Mouse (Mus musculus) right cerebral cortex, postnatal 25 days (tissue): Measurements from ENCODE around the gene Prdm11.
A peak's percentile ranks its signal among the peaks of the same experiment; 100 is the strongest.

Source experiments
- DNase-seq: peaks from one replicate; pipeline ENCODE4 v3.0.0; 2022

The Prdm11 gene

DNA sequence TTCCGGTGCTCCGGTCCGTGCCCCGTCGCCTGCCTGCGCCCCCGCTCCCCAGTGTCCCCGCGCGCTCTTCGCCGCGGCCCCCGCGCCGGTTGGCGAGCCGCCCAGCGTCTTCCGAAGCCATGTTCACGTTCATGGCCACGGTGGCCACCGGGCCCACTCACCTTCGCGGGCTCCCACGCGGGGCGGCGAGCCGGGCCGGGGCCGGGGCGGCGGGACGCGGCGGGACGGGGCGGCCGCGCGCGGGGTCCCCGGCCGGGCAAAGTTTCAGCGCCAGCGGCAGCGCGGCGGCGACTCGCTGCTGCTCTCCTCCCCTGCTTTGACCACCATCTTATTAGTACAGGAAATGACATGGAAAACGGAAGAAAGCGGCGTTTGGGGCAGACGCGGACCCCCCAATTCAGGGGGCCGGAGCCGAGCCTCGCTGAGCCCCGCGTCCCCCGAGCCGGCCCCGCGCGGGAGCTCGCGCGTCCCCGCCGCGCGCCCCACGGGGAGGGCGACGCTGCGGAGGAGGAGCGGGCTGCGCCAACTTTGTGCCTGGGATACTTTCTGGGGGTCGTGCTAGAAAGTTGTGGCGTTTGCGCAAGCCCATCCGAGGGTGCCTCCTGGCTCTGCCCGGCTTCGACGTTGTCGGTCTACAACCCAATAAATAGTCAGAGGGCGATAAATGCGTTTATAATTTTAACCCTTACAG lies at the start of gene Prdm11:
TSS of gene Prdm11 (minus strand) at position 350 of the 691 bp plus-strand sequence.
- DNase-seq = no peak

DNA sequence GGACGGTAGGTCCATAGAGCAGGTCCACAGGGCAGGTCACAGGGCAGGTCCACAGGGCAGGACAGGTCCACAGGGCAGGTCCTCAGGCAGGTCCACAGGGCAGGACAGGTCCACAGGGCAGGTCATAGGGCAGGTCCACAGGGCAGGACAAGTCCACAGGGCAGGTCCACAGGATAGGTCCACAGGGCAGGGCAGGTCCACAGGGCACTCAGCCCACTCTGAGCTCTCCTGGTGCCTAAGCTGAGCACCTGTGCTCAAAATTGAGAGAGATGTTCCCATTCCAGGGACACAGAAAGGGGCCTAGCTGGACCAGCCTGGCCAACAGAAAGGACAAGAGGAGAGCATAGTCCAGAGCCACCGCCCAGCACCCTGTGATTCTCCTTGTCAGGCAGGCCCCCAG lies 46.4 kb upstream of the Prdm11 start:
- no peak for DNase-seq

DNA sequence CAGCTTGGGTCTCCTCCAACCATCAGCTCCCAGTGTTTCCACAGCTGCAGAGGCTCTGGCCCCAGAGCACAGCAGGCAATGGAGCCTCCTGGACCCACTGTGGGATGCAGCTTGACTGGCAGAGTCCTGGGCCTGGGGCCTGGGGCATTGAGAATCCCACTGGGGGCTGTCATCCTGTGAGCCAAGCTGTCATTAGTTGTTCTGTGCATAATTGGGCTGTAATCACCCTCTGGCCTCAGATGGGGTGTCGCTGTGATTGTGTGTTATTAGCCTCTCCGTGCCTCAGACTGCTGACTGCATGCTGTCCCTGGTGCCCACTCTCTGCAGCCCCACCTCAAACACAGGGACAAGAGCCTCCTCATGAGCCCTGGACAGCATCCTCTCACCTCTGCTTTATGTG lies 45.7 kb upstream of the Prdm11 start:
- DNase-seq = no peak

DNA sequence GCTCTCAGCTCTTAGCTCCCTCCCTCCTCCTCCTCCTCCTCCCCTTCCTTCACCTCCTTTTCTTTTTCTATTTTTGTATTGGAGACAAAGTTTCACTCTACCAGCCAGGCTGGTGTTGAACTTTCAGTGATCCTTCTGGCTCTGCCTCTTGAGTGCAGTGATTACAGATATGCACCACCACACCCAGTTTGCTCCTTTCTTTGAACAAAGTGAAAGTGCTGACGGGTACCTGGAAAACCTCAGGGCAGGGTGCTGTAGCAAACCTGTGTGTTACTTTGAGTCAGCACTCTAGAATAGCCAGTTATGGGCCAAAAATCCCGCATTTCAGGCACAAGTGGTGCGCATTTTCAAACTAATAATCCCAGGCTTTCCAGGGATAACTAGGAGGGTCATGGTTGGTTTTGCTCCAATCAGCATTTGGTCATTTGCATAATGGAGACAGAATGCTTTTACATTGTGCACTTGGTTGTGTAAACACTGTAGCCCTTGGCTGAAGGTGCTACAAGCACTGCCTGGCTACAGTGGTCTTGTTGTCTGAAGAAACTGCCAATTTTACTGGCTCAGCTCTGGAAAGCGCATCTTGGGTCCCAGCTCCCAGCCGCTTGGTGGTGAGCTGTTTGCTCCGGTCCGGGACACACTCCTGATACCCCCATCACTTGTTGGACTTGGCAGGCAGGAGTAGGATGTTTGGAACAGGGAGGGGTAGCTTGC lies 43.6 kb upstream of the Prdm11 start:
- DNase-seq = no peak

DNA sequence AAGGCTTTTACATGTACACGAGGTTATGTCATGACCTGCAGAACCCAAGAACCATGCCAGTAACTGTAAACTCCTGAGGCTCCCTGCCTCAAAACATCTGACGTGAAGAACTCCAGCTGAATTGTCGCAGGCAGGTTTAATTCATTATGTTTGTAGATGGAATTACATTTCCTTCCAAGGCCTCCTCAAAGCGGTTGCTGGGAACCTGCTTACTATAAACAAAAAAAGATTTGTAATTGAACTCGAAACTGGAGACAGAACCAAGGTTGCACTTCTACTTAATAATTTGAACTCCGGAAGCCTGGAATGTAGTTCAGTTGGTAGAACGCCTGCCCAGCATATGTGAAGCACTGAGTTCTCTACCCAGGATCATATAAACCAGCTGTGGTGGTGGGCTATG lies 42.0 kb upstream of the Prdm11 start:
- DNase-seq = no peak

DNA sequence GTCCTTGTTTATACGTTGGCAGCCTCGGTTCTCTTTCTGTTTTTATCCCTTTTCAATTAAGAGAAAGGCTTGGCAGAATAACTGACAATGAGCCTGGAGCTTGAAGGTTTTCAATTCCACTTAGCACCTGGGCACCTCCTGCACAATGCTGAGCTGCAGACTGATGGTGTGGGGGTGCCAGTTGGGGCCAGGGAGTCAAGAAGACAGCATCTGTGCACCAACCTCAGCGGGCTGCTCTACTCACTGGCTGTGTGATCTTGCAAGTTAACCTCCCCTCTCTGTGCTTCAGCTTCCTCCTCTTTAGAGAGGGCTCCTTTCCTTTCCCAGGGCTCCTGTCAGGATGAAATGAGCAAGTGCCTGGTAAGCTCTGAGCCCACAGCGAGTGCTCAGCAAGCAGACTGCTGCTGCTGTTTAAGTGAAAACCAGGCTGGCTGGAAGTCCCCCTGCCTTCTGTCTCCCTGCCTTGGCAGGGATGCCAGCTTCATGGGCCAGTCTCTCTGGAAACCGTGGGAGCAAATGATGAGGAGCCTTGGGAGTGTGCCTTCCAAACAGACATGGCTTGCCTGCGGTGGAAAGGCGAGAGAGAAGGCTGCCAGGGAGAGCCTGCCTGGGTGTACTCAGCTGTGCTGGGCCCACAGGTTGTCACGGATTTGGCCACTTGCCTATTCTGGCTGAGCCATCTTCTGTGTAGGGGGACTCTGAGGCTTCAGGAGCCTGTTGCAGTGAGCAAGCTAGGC lies 39.5 kb upstream of the Prdm11 start:
- DNase-seq = peak; percentile 89

DNA sequence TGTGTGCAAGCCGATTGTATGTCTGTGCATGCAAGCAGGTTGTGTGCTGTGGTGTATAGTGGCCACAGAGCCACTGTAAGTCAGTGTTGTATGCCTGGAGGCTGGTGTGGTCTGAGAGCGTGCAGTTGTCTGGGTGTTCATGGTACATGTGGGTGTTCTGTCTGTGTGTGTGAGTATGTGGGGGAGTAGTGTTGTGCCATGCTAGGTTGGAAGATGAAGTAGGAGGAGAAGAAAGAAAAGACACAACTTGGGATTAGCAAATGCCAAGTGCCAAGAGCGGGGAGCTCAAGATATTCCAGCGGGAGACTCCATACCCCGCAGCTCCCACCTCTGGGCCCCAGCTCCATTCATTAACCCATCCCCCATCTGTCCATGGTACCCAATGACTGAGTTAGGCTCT lies 38.5 kb upstream of the Prdm11 start:
- no peak for DNase-seq

DNA sequence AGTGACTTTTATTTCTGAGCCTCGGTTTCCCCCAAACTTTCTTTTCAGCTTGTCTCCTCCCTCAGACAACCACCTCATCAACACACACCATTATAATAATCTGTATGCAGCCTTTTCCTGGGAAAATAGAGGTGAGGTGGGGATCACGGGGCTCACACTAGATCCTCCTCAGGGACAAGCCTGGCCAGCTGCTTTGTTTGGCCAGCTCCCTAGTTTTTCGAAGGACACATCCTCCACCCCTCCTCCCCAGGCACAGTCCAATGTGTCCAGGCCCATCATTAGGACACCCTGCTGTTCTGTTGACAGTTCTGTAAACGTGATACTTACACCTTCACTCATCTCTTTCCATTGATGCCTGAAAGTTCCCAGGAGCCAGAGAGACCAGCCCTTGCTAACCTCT lies 37.4 kb upstream of the Prdm11 start:
- no peak for DNase-seq

DNA sequence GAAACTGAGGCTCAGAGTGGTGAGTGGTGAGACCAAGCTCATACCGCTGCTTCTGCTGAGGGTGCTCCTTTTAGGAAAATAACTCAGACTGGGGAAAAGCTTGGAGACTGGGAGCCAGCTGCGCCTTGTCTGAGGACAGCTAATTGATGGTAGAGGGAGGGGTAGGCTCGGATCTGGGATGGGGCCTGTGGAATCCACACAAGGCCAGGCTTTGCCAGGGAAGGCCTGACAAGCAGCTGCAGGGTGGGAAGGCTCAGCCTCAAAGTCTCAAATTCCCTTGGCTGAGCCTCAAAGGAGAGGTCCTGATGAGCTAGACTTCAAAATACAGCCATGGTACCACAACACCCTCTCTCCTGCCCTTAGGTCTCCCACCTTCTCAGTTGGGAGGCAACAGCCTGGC lies 36.9 kb upstream of the Prdm11 start:
- no peak for DNase-seq

DNA sequence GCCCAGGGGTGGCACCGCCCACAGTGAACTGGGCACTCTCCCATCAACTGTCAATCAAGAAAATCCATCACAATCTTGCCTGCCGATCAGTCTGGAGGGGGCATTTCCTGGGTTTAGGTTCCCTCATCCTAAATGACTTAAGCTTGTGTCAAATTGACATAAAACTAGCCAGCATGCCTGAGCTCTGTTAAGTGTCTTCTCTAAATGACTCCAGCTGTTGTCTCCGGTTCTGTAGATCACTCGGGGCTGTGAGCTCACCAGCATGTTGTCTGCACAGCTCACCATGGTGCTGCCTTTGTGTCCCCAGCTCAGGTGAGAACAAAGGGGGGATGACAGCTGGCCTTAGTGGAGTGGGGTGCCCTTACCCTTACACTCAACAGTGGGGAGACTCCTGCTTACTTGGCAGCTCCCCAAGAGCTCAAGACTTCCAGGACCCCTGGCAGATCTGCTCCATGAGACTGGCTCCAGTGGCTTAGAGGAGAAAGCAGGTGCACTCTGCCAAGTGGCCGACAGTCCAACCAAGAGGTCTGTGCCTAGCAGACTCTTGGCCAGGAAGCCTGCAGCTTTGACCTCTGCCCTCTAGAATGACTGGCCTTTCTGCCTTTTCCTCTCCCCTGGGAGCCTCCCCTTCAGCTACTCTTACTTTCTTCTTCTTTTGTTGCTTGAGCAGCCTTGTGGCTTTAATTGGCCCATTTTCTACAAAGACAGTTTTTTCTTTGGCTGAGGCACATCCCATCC lies 35.1 kb upstream of the Prdm11 start:
- no peak for DNase-seq

DNA sequence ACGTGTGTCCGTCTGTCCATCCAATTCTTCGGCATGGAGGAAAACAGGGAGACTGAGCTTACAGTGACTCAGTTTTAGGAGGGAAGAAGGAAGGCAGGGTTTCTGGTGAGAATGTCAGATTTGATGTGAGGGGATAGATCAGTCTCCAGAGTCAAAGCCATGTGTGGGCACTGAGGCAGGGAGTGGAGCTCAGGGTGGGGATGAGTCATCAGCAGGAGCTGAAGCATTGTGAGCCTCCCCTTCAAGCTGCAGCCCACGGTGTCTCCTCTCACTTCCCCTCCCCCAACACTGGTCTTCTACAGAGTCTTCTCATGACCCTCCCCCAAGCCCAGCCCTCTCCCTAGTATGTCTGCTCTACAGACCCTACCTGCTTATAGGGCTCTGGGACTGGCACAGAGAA lies 33.4 kb upstream of the Prdm11 start:
- DNase-seq = no peak

DNA sequence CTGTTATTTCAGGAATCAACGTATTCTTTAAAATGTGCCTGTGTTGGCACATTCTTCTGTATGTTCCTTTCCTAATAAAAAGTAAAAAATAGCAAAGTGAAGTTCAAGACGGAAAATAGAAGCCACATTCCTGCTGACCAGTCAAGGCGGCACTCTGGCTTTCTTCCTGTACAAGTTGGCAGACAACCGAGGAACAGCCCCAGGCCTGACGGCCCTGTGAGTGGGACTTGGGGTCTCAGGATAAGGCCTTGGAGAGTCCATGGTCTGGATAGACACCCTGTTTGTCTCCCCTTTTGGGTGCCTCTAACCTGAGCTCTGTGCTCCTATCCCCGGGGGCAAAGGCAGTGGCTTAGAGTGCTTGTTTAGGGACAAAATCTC lies 30.6 kb upstream of the Prdm11 start:
- DNase-seq = no peak

DNA sequence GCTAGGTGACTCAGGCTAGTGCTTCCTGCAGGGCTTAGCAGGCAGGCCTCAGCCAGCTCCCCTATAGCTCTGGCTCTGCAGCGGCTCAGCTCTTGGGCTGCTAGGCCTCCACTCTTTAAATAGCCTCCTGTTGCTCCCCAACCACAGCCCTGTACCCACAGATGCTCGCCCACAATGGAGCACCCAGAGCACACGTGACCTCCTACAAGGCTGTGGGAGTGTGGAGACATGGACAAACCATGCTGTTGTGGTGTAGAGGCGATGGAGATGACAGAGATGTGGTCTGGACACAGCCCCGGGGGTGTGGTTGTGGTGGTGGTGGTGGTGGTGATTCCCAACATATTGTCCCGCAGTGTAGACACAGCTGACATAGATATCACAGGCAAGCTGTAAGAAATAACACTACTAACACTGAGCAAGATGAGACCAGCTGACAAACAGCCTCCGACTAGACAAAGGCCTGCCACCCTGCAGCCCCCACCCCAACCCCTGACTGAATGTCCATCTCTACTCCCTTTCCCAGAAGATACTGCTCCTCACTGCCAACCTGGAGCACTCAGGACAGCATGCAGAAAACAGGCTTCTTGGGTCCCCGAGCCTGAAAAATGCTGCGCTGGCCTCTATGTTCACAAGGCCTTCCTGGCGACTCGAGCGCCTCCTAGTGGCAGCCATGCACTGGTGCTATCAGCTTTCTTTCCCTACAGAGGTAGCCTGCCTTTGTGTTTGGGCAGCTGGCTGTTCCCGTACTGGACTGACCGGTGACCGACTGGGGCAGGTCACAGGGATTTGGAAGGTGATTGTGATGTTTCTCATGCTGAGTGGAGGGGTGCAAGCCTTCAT lies 30.0 kb upstream of the Prdm11 start:
- peak; percentile 56 for DNase-seq

DNA sequence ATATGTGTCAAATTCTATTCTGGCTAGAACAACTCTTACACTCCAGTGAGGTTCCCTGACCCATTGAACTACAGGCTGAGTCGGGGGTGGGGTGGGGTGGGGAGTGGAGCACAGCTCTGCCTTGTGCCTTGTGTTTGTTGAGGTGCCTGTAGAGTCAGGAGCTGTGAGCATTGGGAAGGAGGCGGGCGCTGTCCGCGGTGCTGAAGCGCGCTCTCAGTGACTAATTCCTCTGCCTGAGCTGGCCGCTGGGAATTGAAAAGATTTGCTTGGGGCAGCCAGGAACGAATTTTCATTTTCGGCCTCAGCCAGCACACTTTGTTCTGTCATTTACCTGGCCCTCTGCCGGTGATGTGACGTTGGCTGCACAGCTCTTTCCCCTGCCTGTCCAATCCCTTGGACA lies 25.7 kb upstream of the Prdm11 start:
- DNase-seq = no peak

DNA sequence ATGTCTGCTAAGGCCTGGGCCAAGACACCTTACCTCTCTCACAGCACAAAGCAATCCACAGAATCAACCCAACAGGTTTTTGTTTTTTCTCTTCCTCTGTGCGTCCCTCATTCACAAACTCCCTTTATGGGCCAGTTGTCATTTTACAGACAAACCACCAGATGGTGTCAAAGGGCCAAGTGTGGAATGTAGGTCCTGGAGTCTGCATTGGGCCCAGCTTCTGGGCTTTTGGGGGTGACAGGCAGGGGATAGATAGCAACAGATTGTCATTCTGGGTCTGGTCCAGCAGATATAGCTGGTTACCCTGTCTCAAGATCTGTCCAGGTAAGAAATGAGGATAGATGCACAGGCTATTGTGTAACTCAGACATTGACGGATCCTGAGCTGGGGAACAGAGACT lies 23.0 kb upstream of the Prdm11 start:
- DNase-seq = peak; percentile 40

DNA sequence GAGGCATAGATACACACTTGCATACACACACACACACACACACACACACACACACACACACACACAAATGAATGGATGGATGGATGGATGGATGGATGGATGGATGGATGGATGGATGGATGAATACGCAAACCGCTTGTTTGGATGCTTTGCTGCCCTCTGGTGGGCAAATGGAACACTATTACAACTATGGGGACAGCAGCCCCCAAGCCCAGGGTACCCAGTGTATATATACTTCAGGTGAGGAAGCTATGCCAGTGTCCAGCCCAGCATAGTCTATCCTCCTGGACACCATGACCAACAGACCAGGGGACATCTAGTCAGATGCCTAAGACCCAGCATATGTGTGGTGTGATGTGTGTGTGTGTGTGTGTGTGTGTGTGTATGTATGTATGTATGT lies 17.4 kb upstream of the Prdm11 start:
- DNase-seq = no peak

DNA sequence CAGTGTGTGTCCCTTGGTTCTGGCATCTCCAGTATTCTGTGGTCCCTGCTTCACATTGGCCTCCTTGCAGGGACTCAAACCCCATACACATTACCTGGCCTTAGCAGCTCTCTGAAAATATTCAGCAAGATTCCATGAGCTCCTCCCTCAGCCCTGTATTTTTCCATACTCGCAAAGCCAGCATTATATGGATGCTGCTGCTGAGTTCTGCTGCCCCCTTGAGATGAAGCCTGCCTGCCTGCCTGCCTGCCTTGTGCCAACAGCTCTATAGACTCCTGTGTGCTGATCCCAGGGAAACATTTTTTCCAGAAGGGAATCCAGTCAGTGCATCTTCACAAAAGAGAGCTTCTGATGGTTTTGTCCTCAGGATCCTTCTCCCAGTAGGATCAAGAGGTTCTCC lies 5.9 kb upstream of the Prdm11 start:
- DNase-seq = no peak

DNA sequence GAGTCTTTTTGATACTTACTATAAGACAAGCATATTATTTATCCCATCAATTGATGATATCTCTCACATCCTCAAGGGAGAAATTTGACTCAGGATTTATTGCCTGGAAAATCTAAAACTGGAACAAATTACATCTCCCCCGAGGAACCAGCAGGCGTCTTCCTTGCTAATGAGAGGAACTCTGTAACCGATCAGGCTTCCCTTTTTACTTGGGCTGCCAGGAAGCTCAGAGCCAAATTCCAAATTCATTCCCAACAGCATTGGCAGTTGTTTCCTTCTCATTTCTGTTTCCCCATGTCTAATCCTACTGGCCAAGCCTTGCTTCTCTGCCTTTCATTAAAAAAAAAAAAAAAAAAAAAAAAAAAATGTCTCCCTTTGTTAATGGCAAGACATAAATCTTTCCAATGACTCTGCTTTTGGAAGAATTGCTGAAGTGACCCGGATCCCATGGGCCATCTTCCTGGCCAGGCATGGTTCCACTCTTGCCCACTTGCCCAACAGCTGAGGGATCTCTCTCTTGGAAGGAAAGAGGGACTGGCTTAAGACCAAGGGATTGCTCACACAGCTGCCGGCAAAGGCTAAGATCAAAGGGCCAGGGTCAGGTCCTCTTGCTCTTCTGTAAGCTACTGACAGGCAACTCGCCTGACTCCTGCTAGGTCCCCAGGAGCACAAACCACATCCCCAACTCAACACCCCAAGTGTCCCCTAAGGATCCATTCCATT lies 2.8 kb upstream of the Prdm11 start:
- no peak for DNase-seq

DNA sequence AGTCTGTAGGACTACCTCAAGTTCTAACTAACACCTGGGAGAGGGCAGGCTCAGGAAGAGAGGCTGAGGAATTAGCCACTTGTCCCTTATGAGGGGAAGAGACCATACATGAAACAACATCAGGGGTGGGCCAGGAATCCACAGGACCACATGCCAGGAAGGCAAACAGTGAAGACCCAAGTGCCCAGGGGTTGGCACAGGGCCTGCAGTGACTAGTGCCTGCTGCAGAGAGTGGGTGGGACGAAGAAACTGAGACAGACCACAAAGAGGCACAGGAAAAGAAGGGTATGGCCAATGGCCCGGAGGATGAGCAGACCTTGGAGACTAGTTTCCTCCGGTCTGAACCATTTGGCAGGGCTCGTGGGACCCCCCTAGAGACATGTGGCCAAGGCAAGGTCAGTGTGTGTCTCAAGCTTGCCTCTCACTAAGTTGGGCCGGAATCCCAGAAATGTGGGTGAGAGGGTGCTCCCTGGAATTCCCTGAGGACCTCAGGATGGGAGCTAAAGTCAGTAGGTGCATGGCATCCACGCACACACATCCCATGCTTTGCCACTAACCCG lies 1.6 kb upstream of the Prdm11 start:
- no peak for DNase-seq

DNA sequence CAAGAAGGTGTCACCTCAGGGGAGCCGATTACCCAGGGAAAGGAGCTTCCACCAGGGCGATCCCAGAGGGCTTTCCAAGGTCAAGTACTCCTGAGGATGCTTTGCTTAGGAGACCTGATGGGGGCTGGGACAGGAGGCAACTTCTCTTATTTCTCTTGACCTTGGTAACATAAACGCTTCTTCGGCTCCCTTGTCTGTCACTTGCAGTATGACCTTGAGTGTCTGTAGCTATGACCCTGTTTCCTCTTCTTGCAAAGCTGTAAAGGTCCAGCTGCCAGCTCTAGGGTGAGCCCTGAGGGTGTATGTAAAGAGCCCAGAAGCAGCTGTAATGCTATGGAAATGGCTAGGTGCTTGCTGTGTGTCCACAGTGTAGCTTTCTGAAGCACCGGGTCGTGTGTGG lies 1.1 kb upstream of the Prdm11 start:
- no peak for DNase-seq

DNA sequence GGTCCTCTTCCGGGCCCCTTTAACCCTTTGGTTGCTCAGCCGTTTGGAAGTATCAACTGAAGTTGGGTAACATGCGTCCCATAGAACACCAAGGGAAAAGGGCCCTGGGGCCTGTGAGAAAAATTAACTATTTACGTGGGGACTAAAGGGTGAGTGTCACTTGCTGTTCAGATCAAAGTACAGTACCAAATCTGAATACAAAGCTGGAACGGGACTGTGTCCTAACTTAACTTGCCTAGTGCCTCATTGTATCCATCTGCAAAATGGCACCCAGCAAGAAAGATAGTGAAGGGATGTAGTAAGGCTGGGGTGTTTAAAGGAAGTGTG lies 505 bp upstream of the Prdm11 start:
- no peak for DNase-seq
